Mouse (Mus musculus) myocyte (in vitro differentiated cells): ENCODE measurements at regions not wholly inside any gene's neighbourhood (a gene's known extent, or its start where the extent isn't known, plus 50 kb on each side); places are given as distances from the start of the nearest gene placed in this dataset.
A peak's percentile ranks its signal among the peaks of the same experiment; 100 is the strongest.

ENCODE experiments used
- H3K27me3 ChIP-seq: one replicate; pipeline ENCODE4 v1.6.1; 2011; ENCODE audit not compliant: control insufficient read depth, insufficient read depth, insufficient read length
- H3K36me3 ChIP-seq: one replicate; pipeline ENCODE4 v1.6.1; 2011; ENCODE audit not compliant: control insufficient read depth, insufficient read depth
- H3K4me2 ChIP-seq: one replicate; pipeline ENCODE4 v1.6.1; 2011; ENCODE audit warnings: low read depth, control low read depth
- H3K4me3 ChIP-seq: one replicate; pipeline ENCODE4 v1.5.1; 2011; ENCODE audit warnings: mild to moderate bottlenecking, control low read depth, moderate library complexity
- H3K79me2 ChIP-seq: one replicate; pipeline ENCODE4 v1.6.1; 2011; ENCODE audit not compliant: control insufficient read depth, insufficient read depth
- H3ac ChIP-seq: one replicate; pipeline ENCODE4 v1.6.1; 2011; ENCODE audit not compliant: control insufficient read depth, insufficient read length
- CEBPB ChIP-seq: IDR thresholded peaks from 2 replicates; pipeline ENCODE4 v1.6.1; 2011; ENCODE audit warnings: mild to moderate bottlenecking, moderate library complexity; ENCODE audit not compliant: poor library complexity, insufficient read depth, severe bottlenecking
- E2F4 ChIP-seq: IDR thresholded peaks from one replicate; pipeline ENCODE4 v1.6.1; 2011; ENCODE audit warnings: mild to moderate bottlenecking, control low read depth, moderate library complexity; ENCODE audit not compliant: insufficient read depth
- MAX ChIP-seq: IDR thresholded peaks from one replicate; pipeline ENCODE4 v1.6.1; 2011; ENCODE audit warnings: low read depth, mild to moderate bottlenecking, control low read depth
- MYOD1 ChIP-seq, 3 experiments: IDR thresholded peaks; one replicate each; pipeline ENCODE4 v1.6.1; 2011; ENCODE audit warnings: control low read depth in 2 of 3, low read depth in 2 of 3, mild to moderate bottlenecking in 2 of 3, moderate library complexity in 1 of 3; ENCODE audit not compliant: insufficient read length in 2 of 3, control insufficient read depth in 1 of 3
- MYOG ChIP-seq, 3 experiments: IDR thresholded peaks; one replicate each; pipeline ENCODE4 v1.6.1; 2011; ENCODE audit warnings: control low read depth in 2 of 3, low read depth in 2 of 3, mild to moderate bottlenecking in 2 of 3; ENCODE audit not compliant: insufficient read length in 2 of 3, control insufficient read depth in 1 of 3, insufficient read depth in 1 of 3
- POLR2A ChIP-seq: IDR thresholded peaks from one replicate; pipeline ENCODE4 v1.6.1; 2011; ENCODE audit warnings: low read depth, mild to moderate bottlenecking, control low read depth, moderate library complexity; ENCODE audit not compliant: insufficient read length
- POLR2AphosphoS2 ChIP-seq: IDR thresholded peaks from one replicate; pipeline ENCODE4 v1.6.1; 2011; ENCODE audit warnings: low read depth, control low read depth; ENCODE audit not compliant: insufficient read length
- REST ChIP-seq: IDR thresholded peaks from one replicate; pipeline ENCODE4 v1.6.1; 2011; ENCODE audit warnings: mild to moderate bottlenecking, control low read depth, moderate library complexity; ENCODE audit not compliant: insufficient read depth, insufficient read length
- SRF ChIP-seq: IDR thresholded peaks from one replicate; pipeline ENCODE4 v1.6.1; 2011; ENCODE audit warnings: low read depth; ENCODE audit not compliant: control insufficient read depth, insufficient read length
- TCF12 ChIP-seq: IDR thresholded peaks from one replicate; pipeline ENCODE4 v1.6.1; 2011; ENCODE audit warnings: mild to moderate bottlenecking, control low read depth; ENCODE audit not compliant: poor library complexity, insufficient read depth, severe bottlenecking
- TCF3 ChIP-seq: IDR thresholded peaks from one replicate; pipeline ENCODE4 v1.6.1; 2011; ENCODE audit warnings: low read depth, control low read depth; ENCODE audit not compliant: insufficient read length
- USF1 ChIP-seq: IDR thresholded peaks from one replicate; pipeline ENCODE4 v1.6.1; 2011; ENCODE audit warnings: low read depth, mild to moderate bottlenecking, control low read depth, moderate library complexity

- H3K27me3 ChIP-seq: no peaks in the 10 kb centered on the region
- H3K79me2 ChIP-seq: no peaks in the 10 kb centered on the region
- TF ChIP-seq REST (no peak), MYOD1 (IDR thresholded peaks at IDR 0.05; ENCODE audit: control insufficient read depth in 1 of 3, insufficient read length in 2 of 3, low read depth in 2 of 3) (peak in 2 of 3 experiments; percentile 9 to 13)
- H3K4me2 ChIP-seq: no peak overlapping the region
- no peaks in the 10 kb centered on the region for H3K36me3 ChIP-seq
- no peak overlapping the region for H3K4me3 ChIP-seq
- H3ac ChIP-seq: no peak overlapping the region
Observed at GRCm38 (mm10) chr1:72108678-72109077, 103.4 kb downstream of the Mreg start.

- H3ac ChIP-seq: no peak overlapping the region
- H3K79me2 ChIP-seq: no peaks in the 10 kb centered on the region
- no peak overlapping the region for H3K4me2 ChIP-seq
- no peaks in the 10 kb centered on the region for H3K36me3 ChIP-seq
- H3K27me3 ChIP-seq: no peaks in the 10 kb centered on the region
- TF ChIP-seq USF1 (no peak), CEBPB (0 out of 2 replicates have a peak, but pooled peaks have one; percentile 50)
- H3K4me3 ChIP-seq: no peak overlapping the region
Observed at GRCm38 (mm10) chr1:72107125-72107524, 105.0 kb downstream of the Mreg start.

- Histone ChIP-seq H3ac (no peak overlapping the region), H3K36me3 (no peaks in the 10 kb centered on the region), H3K4me3 (no peak overlapping the region), H3K79me2 (no peaks in the 10 kb centered on the region), H3K27me3 (no peaks in the 10 kb centered on the region), H3K4me2 (no peak overlapping the region)
- TF ChIP-seq REST: no peak
Observed at GRCm38 (mm10) chr1:72106655-72107054, 105.5 kb downstream of the Mreg start.

GRCm38 (mm10) chr1:72105435-72106057, 106.6 kb downstream of the Mreg start:
- no peak for TF ChIP-seq POLR2A
- TF ChIP-seq SRF: no peak
- TF ChIP-seq CEBPB: peak; percentile 55; the same call in 1 of the 2 replicates
- TF ChIP-seq TCF12: no peak
- TF ChIP-seq MYOD1 (IDR thresholded peaks at IDR 0.05; ENCODE audit: control insufficient read depth in 1 of 3, insufficient read length in 2 of 3, low read depth in 2 of 3): peak in 1 of 3 experiments; percentile 14
- no peak for TF ChIP-seq MAX
- no peak for TF ChIP-seq REST
- TF ChIP-seq USF1: peak; percentile 58
- no peak for TF ChIP-seq TCF3
- H3K36me3 ChIP-seq: no peaks in the 10 kb centered on the region
- no peak overlapping the region for H3K4me2 ChIP-seq
- H3K4me3 ChIP-seq: no peak overlapping the region
- no peaks in the 10 kb centered on the region for H3K27me3 ChIP-seq
- H3K79me2 ChIP-seq: no peaks in the 10 kb centered on the region
- no peak overlapping the region for H3ac ChIP-seq

GRCm38 (mm10) chr1:72103962-72104361, 108.1 kb downstream of the Mreg start:
- Histone ChIP-seq H3K79me2 (no peaks in the 10 kb centered on the region), H3K36me3 (no peaks in the 10 kb centered on the region), H3ac (no peak overlapping the region), H3K4me2 (no peak overlapping the region), H3K4me3 (no peak overlapping the region), H3K27me3 (no peaks in the 10 kb centered on the region)
- TF ChIP-seq MYOD1 (IDR thresholded peaks at IDR 0.05; ENCODE audit: control insufficient read depth in 1 of 3, insufficient read length in 2 of 3, low read depth in 2 of 3): no peak
- TF ChIP-seq REST: no peak
- no peak for TF ChIP-seq POLR2AphosphoS2
- no peak for TF ChIP-seq MYOG (IDR thresholded peaks at IDR 0.05; ENCODE audit: control insufficient read depth in 1 of 3, insufficient read depth in 1 of 3, insufficient read length in 2 of 3, low read depth in 2 of 3)

GRCm38 (mm10) chr1:72103387-72103786, 108.7 kb downstream of the Mreg start:
- no peak for TF ChIP-seq CEBPB
- no peaks in the 10 kb centered on the region for H3K36me3 ChIP-seq
- no peak overlapping the region for H3K4me3 ChIP-seq
- no peaks in the 10 kb centered on the region for H3K79me2 ChIP-seq
- no peaks in the 10 kb centered on the region for H3K27me3 ChIP-seq
- H3ac ChIP-seq: no peak overlapping the region
- no peak overlapping the region for H3K4me2 ChIP-seq

- H3K4me3 ChIP-seq: no peak overlapping the region
- TF ChIP-seq TCF12 (no peak), REST (no peak), MYOG (IDR thresholded peaks at IDR 0.05; ENCODE audit: control insufficient read depth in 1 of 3, insufficient read depth in 1 of 3, insufficient read length in 2 of 3, low read depth in 2 of 3) (no peak), POLR2AphosphoS2 (no peak), MAX (no peak), CEBPB (no peak), POLR2A (no peak), MYOD1 (IDR thresholded peaks at IDR 0.05; ENCODE audit: control insufficient read depth in 1 of 3, insufficient read length in 2 of 3, low read depth in 2 of 3) (no peak), USF1 (no peak), SRF (no peak), E2F4 (no peak), TCF3 (no peak)
- H3K36me3 ChIP-seq: no peaks in the 10 kb centered on the region
- H3K79me2 ChIP-seq: no peaks in the 10 kb centered on the region
- no peak overlapping the region for H3ac ChIP-seq
- no peaks in the 10 kb centered on the region for H3K27me3 ChIP-seq
- H3K4me2 ChIP-seq: no peak overlapping the region
Observed at GRCm38 (mm10) chr1:72099447-72099846, 112.7 kb downstream of the Mreg start.
